Mouse (Mus musculus): ENCODE measurements around the gene Nt5c3b. TPM values are rescaled to one million over a fixed set of nuclear protein-coding genes. Genes with fewer than 3 reads are reported as not detected.

The Nt5c3b gene
- polyA plus RNA-seq, 1 experiment from 2014 or later, result 181 TPM

DNA sequence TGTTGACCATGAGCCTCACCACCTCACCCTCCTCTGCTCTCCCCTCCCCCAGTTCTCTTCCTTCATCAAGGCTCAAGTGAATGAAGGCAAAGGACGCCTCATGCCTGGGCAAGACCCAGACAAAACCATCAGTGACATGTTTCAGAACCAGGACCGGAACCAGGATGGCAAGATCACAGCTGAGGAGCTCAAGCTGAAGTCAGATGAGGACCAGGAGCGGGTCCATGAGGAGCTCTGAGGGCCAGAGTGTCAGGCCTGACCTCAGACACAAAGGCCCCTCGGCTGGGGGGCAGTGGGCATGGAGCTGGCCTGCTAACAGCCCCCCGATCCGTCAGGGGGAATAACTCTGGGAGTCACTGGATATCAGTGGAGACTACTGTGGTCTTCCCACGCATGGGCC lies 17.8 kb downstream of the Nt5c3b start:
- no peak overlapping the region for H3K27ac ChIP-seq
- H3K9ac ChIP-seq, result 0 out of 2 replicates have a peak overlapping the region, but pooled peaks have one; percentile 19
- H3K4me3 ChIP-seq, result no peak overlapping the region
- H3K36me3 ChIP-seq, result peaks cover 87% of the 10 kb centered on the region
- H3K9me3 ChIP-seq, result no peaks in the 10 kb centered on the region
- 92% methylated on average over 7 of the region's 7 CpGs for WGBS
- no peak for ATAC-seq (ENCODE audit: low FRiP score, low read depth)
- H3K27me3 ChIP-seq, result no peaks in the 10 kb centered on the region
- H3K4me2 ChIP-seq (replicated peaks), result no peak overlapping the region
- no peaks in the 10 kb centered on the region for H3K4me1 ChIP-seq

DNA sequence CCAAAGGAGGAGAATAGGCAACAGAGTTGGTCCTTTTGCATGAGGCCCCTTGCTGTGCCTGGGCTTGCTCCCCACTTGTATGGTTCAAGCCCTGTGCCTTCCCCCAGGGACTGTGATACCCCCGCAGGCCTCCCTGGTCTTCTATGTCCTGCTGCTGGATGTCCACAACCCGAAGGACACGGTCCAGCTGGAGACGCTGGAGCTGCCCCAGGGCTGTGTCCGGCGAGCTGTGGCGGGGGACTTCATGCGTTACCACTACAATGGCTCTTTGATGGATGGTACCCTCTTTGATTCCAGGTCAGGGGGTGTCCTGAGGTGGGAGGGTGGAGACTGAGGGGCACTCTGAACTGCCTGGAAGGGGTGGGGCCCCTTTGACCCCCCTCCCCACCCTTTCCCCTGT lies 20.1 kb downstream of the Nt5c3b start:
- peaks cover 73% of the 10 kb centered on the region for H3K36me3 ChIP-seq
- no peak overlapping the region for H3K4me2 ChIP-seq (replicated peaks)
- no peak overlapping the region for H3K4me3 ChIP-seq
- H3K27ac ChIP-seq, result no peak overlapping the region
- H3K9me3 ChIP-seq, result no peaks in the 10 kb centered on the region
- no peak overlapping the region for H3K9ac ChIP-seq
- H3K4me1 ChIP-seq, result peaks cover 11% of the 10 kb centered on the region
- H3K27me3 ChIP-seq, result no peaks in the 10 kb centered on the region
- ATAC-seq (ENCODE audit: low FRiP score, low read depth), result no peak
- WGBS, result 86% methylated on average over 8 of the region's 8 CpGs

- WGBS, result under 1% methylated on average over 31 of the region's 31 CpGs
- Histone ChIP-seq H3K27me3 (no peaks in the 10 kb centered on the region), H3K4me1 (peaks cover 42% of the 10 kb centered on the region), H3K4me2 (replicated peaks) (peak within 1 kb of the TSS; percentile 89), H3K9me3 (no peaks in the 10 kb centered on the region), H3K27ac (peak within 1 kb of the TSS; percentile 98), H3K4me3 (peak within 1 kb of the TSS; percentile 80), H3K9ac (peak within 1 kb of the TSS; percentile 85), H3K36me3 (peaks cover 31% of the 10 kb centered on the region)
- ATAC-seq (ENCODE audit: low FRiP score, low read depth), result peak; percentile 62
Observed at GRCm38 (mm10) chr11:100414914-100415822, 26.4 kb downstream of the Nt5c3b start, which contains the start of gene Fkbp10. Fkbp10 (plus strand) TSS chr11:100415697.

DNA sequence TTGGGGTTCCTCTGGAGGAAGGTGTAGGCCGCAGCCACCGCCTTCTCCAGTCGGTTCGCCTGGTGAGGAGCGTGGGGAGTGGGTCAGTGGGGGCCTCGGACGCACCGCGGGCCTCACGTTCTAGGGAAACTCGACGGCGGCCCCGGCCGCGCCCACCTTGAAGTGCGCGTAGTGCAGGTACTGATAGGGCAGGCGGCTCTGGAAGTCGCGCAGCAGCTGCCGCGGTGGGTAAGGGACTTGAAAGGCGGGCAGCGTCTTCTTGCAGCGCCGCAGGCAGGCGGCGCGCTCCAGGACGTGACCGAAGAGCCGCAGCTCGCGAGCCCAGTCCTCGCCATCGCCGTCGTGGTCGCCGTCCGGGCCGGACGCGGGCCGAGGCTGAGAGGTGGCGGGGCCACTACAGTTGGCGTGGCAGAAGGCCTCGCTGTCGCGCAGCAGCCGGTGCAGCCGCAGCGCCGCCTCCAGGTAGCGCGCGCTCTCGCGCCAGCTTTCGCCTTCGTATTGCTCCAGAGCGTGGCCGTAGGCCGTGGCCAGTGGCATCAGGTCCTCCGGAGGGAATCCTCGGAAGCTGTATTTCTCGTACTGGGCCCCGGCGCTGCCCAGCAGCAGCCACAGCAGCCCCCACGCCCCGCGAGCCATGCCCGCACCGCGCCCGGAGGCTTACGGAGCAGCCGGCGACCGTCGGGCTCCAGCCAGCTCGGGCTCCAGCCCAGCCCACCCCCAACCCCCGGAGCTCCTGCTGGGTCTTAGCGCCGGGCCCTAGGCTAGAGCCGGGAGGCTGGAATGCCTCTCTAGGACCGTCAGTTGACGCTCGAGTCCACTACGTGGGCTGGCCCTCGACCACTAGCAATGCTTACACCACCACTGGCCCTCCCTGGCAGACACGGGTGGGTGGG lies 27.3 kb downstream of the Nt5c3b start, which contains the start of gene P3h4:
P3h4 (minus strand) TSS at position 816 of the 893 bp plus-strand sequence.
- Histone ChIP-seq H3K27me3 (no peaks in the 10 kb centered on the region), H3K27ac (peak within 1 kb of the TSS; percentile 98), H3K36me3 (peaks cover 35% of the 10 kb centered on the region), H3K4me1 (peaks cover 42% of the 10 kb centered on the region), H3K4me2 (replicated peaks) (peak within 1 kb of the TSS; percentile 89), H3K9ac (peak within 1 kb of the TSS; percentile 85), H3K4me3 (peak within 1 kb of the TSS; percentile 80), H3K9me3 (no peaks in the 10 kb centered on the region)
- WGBS, result under 1% methylated on average over 93 of the region's 93 CpGs
- ATAC-seq (ENCODE audit: low FRiP score, low read depth), result peak; percentile 96

- no peaks in the 10 kb centered on the region for H3K9me3 ChIP-seq
- H3K4me2 ChIP-seq (replicated peaks), result peak overlapping the region; percentile 89
- peak overlapping the region; percentile 80 for H3K4me3 ChIP-seq
- peak overlapping the region; percentile 98; the same call in 1 of the 2 replicates for H3K27ac ChIP-seq
- 52% methylated on average over 11 of the region's 11 CpGs for WGBS
- ATAC-seq (ENCODE audit: low FRiP score, low read depth), result no peak
- peak overlapping the region; percentile 85 for H3K9ac ChIP-seq
- no peaks in the 10 kb centered on the region for H3K27me3 ChIP-seq
- peaks cover 42% of the 10 kb centered on the region for H3K4me1 ChIP-seq
- H3K36me3 ChIP-seq, result peaks cover 38% of the 10 kb centered on the region
Observed at GRCm38 (mm10) chr11:100413541-100413940, 28.1 kb downstream of the Nt5c3b start.

GRCm38 (mm10) chr11:100411736-100412135 lies 29.9 kb downstream of the Nt5c3b start:
- peaks cover 42% of the 10 kb centered on the region for H3K4me1 ChIP-seq
- H3K9ac ChIP-seq, result peak overlapping the region; percentile 85
- peaks cover 47% of the 10 kb centered on the region for H3K36me3 ChIP-seq
- peak overlapping the region; percentile 89 for H3K4me2 ChIP-seq (replicated peaks)
- no peak for ATAC-seq (ENCODE audit: low FRiP score, low read depth)
- no peaks in the 10 kb centered on the region for H3K27me3 ChIP-seq
- no peaks in the 10 kb centered on the region for H3K9me3 ChIP-seq
- WGBS, result 80% methylated on average over 11 of the region's 11 CpGs
- H3K27ac ChIP-seq, result no peak overlapping the region
- H3K4me3 ChIP-seq, result peak overlapping the region; percentile 80

GRCm38 (mm10) chr11:100409686-100410085 lies 31.9 kb downstream of the Nt5c3b start:
- WGBS, result 87% methylated on average over 3 of the region's 3 CpGs
- Histone ChIP-seq H3K27me3 (no peaks in the 10 kb centered on the region), H3K27ac (no peak overlapping the region), H3K4me3 (no peak overlapping the region), H3K9ac (no peak overlapping the region), H3K36me3 (peaks cover 47% of the 10 kb centered on the region), H3K4me2 (replicated peaks) (no peak overlapping the region), H3K9me3 (no peaks in the 10 kb centered on the region), H3K4me1 (peaks cover 34% of the 10 kb centered on the region)
- ATAC-seq (ENCODE audit: low FRiP score, low read depth), result no peak

DNA sequence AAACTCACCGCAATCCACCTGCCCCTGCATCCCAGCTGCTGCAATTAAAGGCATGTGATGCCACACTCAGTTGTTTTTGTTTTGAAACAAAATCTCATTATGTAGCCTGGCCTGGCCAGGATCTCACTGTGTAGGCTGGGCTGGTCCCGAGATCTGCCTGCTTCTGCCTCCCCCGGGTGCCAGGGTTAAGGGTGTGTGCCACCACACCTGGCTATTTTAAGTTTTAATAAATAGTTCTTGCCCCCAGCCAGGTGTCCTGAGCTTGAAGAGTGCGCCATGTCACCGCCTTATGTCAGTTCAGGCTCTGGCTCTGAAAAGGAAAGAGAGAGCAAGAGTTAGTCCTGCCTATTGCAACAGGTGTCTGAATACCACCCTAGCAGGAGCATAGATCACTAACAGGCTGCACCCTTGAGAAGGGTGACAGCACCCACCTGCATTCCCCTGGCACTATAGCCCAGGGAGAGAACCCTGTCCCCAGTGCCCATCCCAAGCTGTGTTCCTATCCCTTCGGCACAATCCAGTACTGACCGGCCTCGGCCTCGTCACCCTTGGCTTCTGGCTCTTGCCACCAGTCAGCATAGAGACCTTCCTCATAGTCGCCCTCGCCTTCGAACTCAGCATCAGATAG lies 32.7 kb downstream of the Nt5c3b start:
- no peak for ATAC-seq (ENCODE audit: low FRiP score, low read depth)
- H3K36me3 ChIP-seq, result peaks cover 47% of the 10 kb centered on the region

DNA sequence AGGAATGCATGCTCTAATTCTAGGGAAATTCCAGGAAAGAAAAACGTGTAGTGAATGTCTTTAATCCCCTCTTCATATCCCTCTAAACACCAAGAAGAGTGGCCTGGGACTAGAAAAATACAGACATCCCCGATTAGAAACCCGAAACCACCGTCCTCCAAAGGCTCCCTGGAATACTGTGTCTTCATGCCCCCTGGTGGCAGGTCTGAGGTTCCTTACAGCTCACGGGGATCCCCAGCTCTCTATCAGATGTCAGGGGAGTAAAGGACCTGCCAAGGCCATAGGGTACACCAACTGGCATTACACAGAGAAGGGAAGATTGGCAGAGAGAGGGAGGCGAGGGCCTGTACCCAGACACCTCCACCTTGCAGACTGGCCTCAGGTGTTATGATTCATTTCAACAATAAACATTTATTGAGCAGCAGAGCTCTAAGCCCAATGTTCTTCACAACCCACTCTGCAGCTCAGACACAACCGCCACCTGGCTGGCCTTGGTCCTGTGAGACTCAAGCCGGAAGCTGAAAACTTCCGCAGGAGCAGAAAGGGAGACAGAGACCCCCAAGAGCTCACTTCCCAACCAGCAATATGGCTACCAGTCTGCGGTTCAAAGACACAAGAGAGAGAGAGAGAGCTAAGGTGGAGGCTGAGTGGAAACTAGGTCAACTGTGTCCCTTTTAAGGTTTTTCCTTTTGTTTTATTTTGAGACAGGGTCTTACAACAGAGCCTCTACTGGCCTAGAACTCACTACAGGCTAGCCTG lies 33.4 kb downstream of the Nt5c3b start:
- 41% methylated on average over 10 of the region's 10 CpGs for WGBS
- H3K4me1 ChIP-seq, result peaks cover 27% of the 10 kb centered on the region
- H3K27ac ChIP-seq, result no peak overlapping the region; the same call in 1 of the 2 replicates
- no peaks in the 10 kb centered on the region for H3K9me3 ChIP-seq
- no peak overlapping the region for H3K4me3 ChIP-seq
- H3K36me3 ChIP-seq, result peaks cover 47% of the 10 kb centered on the region
- ATAC-seq (ENCODE audit: low FRiP score, low read depth), result no peak
- no peaks in the 10 kb centered on the region for H3K27me3 ChIP-seq
- H3K9ac ChIP-seq, result no peak overlapping the region
- H3K4me2 ChIP-seq (replicated peaks), result no peak overlapping the region

More for the DNA sequence above, 32.7 kb downstream of the Nt5c3b start:
- H3K4me3 ChIP-seq, result no peak overlapping the region
- H3K27me3 ChIP-seq, result no peaks in the 10 kb centered on the region
- H3K4me2 ChIP-seq (replicated peaks), result no peak overlapping the region
- no peak overlapping the region for H3K9ac ChIP-seq
- WGBS, result 92% methylated on average over 12 of the region's 12 CpGs
- H3K4me1 ChIP-seq, result peaks cover 34% of the 10 kb centered on the region
- H3K9me3 ChIP-seq, result no peaks in the 10 kb centered on the region
- H3K27ac ChIP-seq, result no peak overlapping the region

- Histone ChIP-seq H3K4me3 (no peak overlapping the region), H3K9me3 (no peaks in the 10 kb centered on the region), H3K4me1 (peaks cover 16% of the 10 kb centered on the region), H3K9ac (no peak overlapping the region), H3K4me2 (replicated peaks) (no peak overlapping the region), H3K27me3 (no peaks in the 10 kb centered on the region), H3K36me3 (peaks cover 42% of the 10 kb centered on the region), H3K27ac (no peak overlapping the region)
- ATAC-seq (ENCODE audit: low FRiP score, low read depth), result no peak
- WGBS, result 85% methylated on average over 5 of the region's 5 CpGs
Observed at GRCm38 (mm10) chr11:100406995-100407705, 34.5 kb downstream of the Nt5c3b start.

Data from limb, embryonic 13.5 days (tissue).